Mouse (Mus musculus) monocyte, adult 2 months (primary cell): ENCODE results near the gene Clpx.
"Not testable (repeated sequence)": the region's sequence is repeated elsewhere in the genome, so short reads cannot be mapped to it uniquely, and the experiment has no call there.

ENCODE experiments used
- DNase-seq, 2 experiments: peaks; one replicate each; pipeline ENCODE4 v3.0.0; 2022; ENCODE audit warnings: low spot score in 2 of 2, low read depth in 1 of 2

Gene Clpx

GRCm38 (mm10) chr9:65293973-65294715 is at the start of gene Clpx:
Gene Clpx (plus strand): TSS chr9:65294260.
- peak; percentile 87 to 94 for DNase-seq

- DNase-seq = no peak
Measured at GRCm38 (mm10) chr9:65247502-65248376, 46.3 kb upstream of the Clpx start.

GRCm38 (mm10) chr9:65248377-65248690 is 45.7 kb upstream of the Clpx start:
- no peak for DNase-seq

- no peak for DNase-seq
Measured at GRCm38 (mm10) chr9:65252026-65252425, 42.0 kb upstream of the Clpx start.

- no peak for DNase-seq
Measured at GRCm38 (mm10) chr9:65255906-65256600, 38.0 kb upstream of the Clpx start.

GRCm38 (mm10) chr9:65257218-65257910 is 36.7 kb upstream of the Clpx start:
- DNase-seq = no peak

GRCm38 (mm10) chr9:65259366-65259765 is 34.7 kb upstream of the Clpx start:
- DNase-seq = no peak

- no peak for DNase-seq
Measured at GRCm38 (mm10) chr9:65261591-65262230, 32.3 kb upstream of the Clpx start.

GRCm38 (mm10) chr9:65262641-65263120 is 31.4 kb upstream of the Clpx start:
- no peak for DNase-seq

- no peak for DNase-seq
Measured at GRCm38 (mm10) chr9:65264959-65265358, 29.1 kb upstream of the Clpx start, which contains the start of gene Cilp. Gene Cilp (plus strand): TSS chr9:65265180.

GRCm38 (mm10) chr9:65267742-65268515 is 26.1 kb upstream of the Clpx start:
- no peak for DNase-seq

GRCm38 (mm10) chr9:65273048-65273809 is 20.8 kb upstream of the Clpx start:
- DNase-seq = no peak

GRCm38 (mm10) chr9:65273873-65274272 is 20.2 kb upstream of the Clpx start:
- no peak for DNase-seq

- not testable (repeated sequence) for DNase-seq
Measured at GRCm38 (mm10) chr9:65274851-65275250, 19.2 kb upstream of the Clpx start.

- no peak for DNase-seq
Measured at GRCm38 (mm10) chr9:65275810-65276530, 18.1 kb upstream of the Clpx start.

GRCm38 (mm10) chr9:65281536-65282151 is 12.4 kb upstream of the Clpx start:
- no peak for DNase-seq

- no peak for DNase-seq
Measured at GRCm38 (mm10) chr9:65283301-65283700, 10.8 kb upstream of the Clpx start.

- peak in 1 of 2 experiments; percentile 6 for DNase-seq
Measured at GRCm38 (mm10) chr9:65288252-65288651, 5.8 kb upstream of the Clpx start.
